Mouse (Mus musculus) liver, adult 2 months (tissue): Measurements from ENCODE around the gene Dct. TPM values are rescaled to one million over a fixed set of nuclear protein-coding genes. Genes with fewer than 3 reads are reported as not detected.

Source experiments
- DNase-seq: peaks from one replicate; pipeline ENCODE4 v3.0.0-alpha.2; 2011; ENCODE audit warnings: low read depth, low spot score; ENCODE audit errors: extremely low read depth
- H3K27ac ChIP-seq: fragments of 200-500 bp; replicated peaks from 2 replicates; pipeline ENCODE4 v1.5.1; 2012; ENCODE audit warnings: low read depth, mild to moderate bottlenecking, control low read depth, inconsistent platforms, low read length; ENCODE audit not compliant: insufficient read depth
- H3K27me3 ChIP-seq: fragments of 200-500 bp; 2 replicates; pipeline ENCODE4 v1.6.1; 2012; ENCODE audit warnings: mild to moderate bottlenecking, moderate library complexity, low read length, inconsistent platforms; ENCODE audit not compliant: control insufficient read depth, insufficient read depth
- H3K36me3 ChIP-seq: fragments of 200-500 bp; 2 replicates; pipeline ENCODE4 v1.6.1; 2012; ENCODE audit warnings: low read length, inconsistent platforms; ENCODE audit not compliant: control insufficient read depth, insufficient read depth
- H3K4me1 ChIP-seq: fragments of 200-500 bp; 2 replicates; pipeline ENCODE4 v1.6.1; 2011; ENCODE audit warnings: low read length; ENCODE audit not compliant: control insufficient read depth, insufficient read depth
- H3K4me3 ChIP-seq: fragments of 200-500 bp; 2 replicates; pipeline ENCODE4 v1.5.1; 2011; ENCODE audit warnings: low read depth, mild to moderate bottlenecking, control low read depth, low read length, moderate library complexity; ENCODE audit not compliant: insufficient read depth
- H3K79me2 ChIP-seq: fragments of 200-500 bp; 2 replicates; pipeline ENCODE4 v1.6.1; 2012; ENCODE audit warnings: inconsistent platforms, mild to moderate bottlenecking, low read length, moderate library complexity; ENCODE audit not compliant: control insufficient read depth, insufficient read depth
- H3K9ac ChIP-seq: fragments of 200-500 bp; 2 replicates; pipeline ENCODE4 v1.6.1; 2012; ENCODE audit warnings: low read depth, mild to moderate bottlenecking, control low read depth, inconsistent platforms, low read length
- CTCF ChIP-seq: fragments of 200-500 bp; IDR thresholded peaks from 2 replicates; pipeline ENCODE4 v1.5.1; 2011; ENCODE audit warnings: low read depth, low read length, control low read depth
- POLR2A ChIP-seq: fragments of 200-500 bp; IDR thresholded peaks from 2 replicates; pipeline ENCODE4 v1.6.1; 2011; ENCODE audit warnings: low read length, control low read depth; ENCODE audit not compliant: insufficient read depth; ENCODE audit errors: extremely low read depth
- WGBS: fragments of 180-500 bp; shearing (Covaris S2); methylation state at CpG from one replicate; pipeline ENCODE4 v1.1.7; 2018; 5-methylcytosine and 5-hydroxymethylcytosine counted together
- polyA plus RNA-seq: library from polyadenylated mRNA; depleted of rRNA; stranded (reverse); fragments of >200 nt; gene quantifications from 2 replicates; pipeline ENCODE4 v1.2.3, GENCODE M21; 2012
- total RNA-seq: library from RNA; depleted of rRNA; stranded (reverse); fragments of >200 nt; gene quantifications from 2 replicates; pipeline ENCODE4 v1.2.3, GENCODE M21; 2014

The Dct gene
- total and polyA plus RNA-seq, 2 experiments = 3.1 to 8.7 TPM

DNA sequence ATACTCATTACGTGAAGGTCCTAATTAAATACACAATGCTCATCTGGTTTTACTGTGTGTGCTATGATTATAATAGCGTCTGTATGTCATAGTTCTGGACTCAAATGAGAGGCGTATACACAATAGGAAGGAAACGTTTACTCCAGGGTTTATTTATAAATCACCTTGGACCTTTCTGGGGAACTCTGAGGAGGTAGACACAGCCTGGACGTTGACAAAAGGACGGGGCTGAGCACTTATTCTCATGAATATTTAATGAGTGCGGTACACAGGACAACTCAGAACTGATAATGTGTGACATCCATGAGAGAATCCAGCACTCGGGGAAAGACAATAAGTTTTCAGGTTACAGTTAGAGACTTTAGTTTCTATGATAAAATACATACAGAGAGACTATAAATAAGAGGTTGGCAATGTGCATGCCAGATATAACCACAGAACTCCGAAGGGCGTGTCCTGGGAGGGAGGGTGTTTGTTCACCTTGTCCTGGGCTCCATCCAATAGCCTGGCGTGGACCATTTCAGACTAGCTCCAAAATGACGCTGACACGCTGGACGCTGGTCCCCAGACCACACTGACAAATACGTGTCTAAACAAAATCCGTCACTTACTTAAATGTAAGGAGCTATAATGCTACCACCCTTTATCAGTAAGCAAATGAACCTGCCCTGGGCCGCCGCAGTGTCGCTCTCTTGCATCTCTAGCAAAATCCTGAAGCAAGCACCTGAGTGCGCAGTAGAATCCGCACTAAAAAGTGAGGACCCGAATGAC, 36.6 kb upstream of the Dct start:
- Histone ChIP-seq H3K27ac (0 out of 2 replicates have a peak overlapping the region, but pooled peaks have one; percentile 13), H3K4me3 (peak overlapping the region; percentile 86), H3K36me3 (no peaks in the 10 kb centered on the region), H3K4me1 (no peaks in the 10 kb centered on the region), H3K9ac (peak overlapping the region; percentile 47), H3K27me3 (no peaks in the 10 kb centered on the region), H3K79me2 (no peaks in the 10 kb centered on the region)
- no peak for TF ChIP-seq POLR2A
- DNase-seq = peak; percentile 57
- WGBS = 16% methylated on average over 22 of the region's 22 CpGs

DNA sequence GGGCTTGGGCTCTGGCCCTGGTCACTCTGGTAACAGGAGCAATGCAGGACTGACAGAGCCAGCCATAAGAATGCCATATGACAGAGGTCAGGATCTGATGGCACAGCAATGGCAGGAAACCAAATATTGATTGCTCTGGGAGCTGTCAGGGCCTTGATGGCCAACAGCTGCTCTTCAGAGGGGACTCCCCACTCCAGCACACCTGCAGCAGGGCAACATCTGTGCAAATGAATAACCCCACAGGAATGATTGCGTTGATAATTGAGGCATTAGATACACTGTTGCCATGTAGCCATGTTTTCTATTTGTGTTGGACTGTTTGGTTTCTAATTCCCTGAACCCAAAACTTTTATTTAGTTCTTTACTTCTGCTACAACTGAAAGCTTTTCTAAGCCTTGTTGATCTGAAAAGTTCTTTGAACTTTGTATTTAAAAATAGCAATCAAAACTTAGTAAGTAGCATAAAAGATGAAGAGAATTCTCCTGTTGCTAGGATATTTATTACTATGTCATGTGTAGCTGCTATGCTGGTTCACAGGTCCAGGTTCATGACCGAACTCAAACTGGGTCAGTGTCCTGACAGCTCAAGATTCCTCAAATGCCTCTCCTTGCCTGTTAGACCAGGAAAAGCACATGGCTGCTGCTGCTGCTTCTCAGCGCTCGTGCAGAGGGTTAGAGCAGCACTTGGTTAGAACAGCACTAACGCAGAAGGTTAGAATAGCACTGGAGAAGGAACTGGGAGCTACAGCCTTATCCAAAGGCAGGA, 34.4 kb upstream of the Dct start:
- Histone ChIP-seq H3K27me3 (no peaks in the 10 kb centered on the region), H3K79me2 (no peaks in the 10 kb centered on the region), H3K4me3 (no peak overlapping the region), H3K27ac (no peak overlapping the region), H3K4me1 (no peaks in the 10 kb centered on the region), H3K36me3 (no peaks in the 10 kb centered on the region), H3K9ac (no peak overlapping the region)
- 65% methylated on average over 5 of the region's 5 CpGs for WGBS
- DNase-seq = peak; percentile 31
- TF ChIP-seq CTCF (no peak), POLR2A (no peak)

DNA sequence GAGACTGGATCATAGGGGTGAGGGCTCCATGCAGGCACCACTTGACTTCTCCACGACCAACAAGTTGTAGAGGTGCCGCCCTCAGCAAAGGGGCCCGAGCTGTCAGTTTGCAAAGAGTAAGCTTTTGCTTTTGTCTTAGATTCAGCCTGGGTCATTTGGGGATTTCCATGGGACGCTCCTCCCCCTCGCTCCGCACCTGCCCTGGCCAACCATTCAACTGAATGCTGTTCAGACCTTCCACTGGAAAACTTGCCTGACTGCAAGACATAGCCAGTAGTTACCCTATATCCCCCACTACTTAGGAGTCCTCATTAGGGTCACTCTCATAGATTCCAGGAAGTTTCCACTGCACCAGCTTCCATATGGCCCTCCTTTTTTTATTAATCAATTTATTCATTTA, 31.8 kb upstream of the Dct start:
- Histone ChIP-seq H3K36me3 (no peaks in the 10 kb centered on the region), H3K9ac (no peak overlapping the region), H3K4me1 (no peaks in the 10 kb centered on the region), H3K79me2 (no peaks in the 10 kb centered on the region), H3K27ac (no peak overlapping the region), H3K27me3 (no peaks in the 10 kb centered on the region), H3K4me3 (no peak overlapping the region)
- 96% methylated on average over 6 of the region's 6 CpGs for WGBS
- no peak for TF ChIP-seq POLR2A
- no peak for TF ChIP-seq CTCF
- DNase-seq = no peak

DNA sequence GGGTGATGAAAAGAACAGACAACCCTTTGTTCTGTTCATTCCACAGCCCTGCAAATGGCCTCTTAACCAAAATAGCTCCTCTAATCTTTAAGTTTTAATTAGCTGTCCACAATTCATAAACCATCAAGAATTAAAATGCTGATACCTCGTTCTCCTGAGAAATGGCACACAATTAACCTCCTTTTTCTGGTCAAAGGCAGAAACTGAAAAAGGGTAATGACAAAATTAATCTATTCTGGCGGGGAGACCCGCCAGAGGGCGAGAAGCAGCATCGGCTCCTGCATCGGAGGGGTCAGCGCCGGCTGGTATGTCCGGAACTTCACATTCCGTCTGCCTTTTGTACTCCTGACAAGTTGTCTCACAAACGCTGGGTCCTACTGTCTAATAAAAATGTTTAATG, 28.6 kb upstream of the Dct start:
- H3K36me3 ChIP-seq = no peaks in the 10 kb centered on the region
- no peaks in the 10 kb centered on the region for H3K27me3 ChIP-seq
- TF ChIP-seq POLR2A (no peak), CTCF (no peak)
- no peak for DNase-seq
- 58% methylated on average over 11 of the region's 11 CpGs for WGBS
- H3K27ac ChIP-seq = no peak overlapping the region
- no peaks in the 10 kb centered on the region for H3K4me1 ChIP-seq
- no peak overlapping the region for H3K9ac ChIP-seq
- H3K4me3 ChIP-seq = no peak overlapping the region
- no peaks in the 10 kb centered on the region for H3K79me2 ChIP-seq

DNA sequence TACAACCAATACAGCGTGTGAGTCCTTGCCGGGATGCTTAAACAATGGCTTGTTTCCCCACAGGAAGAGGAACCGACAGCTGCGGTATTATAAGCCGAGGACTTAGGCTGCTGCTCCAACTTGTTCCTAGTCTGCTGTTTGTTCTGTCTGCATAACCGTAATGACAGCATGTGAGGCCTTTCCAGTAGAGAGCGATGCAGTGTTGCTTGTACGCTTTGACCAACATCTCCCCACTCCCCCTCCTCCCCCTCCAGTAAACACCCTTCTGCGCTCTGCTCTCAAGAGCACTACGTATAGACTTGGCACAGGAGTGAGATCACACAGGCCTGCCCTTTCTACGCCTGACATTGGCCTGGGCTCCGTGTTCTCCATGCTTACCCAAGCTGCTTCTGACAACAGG, 18.1 kb upstream of the Dct start:
- TF ChIP-seq CTCF (no peak), POLR2A (no peak)
- 73% methylated on average over 12 of the region's 12 CpGs for WGBS
- H3K27me3 ChIP-seq = no peaks in the 10 kb centered on the region
- H3K4me3 ChIP-seq = no peak overlapping the region
- H3K36me3 ChIP-seq = no peaks in the 10 kb centered on the region
- H3K9ac ChIP-seq = no peak overlapping the region
- H3K4me1 ChIP-seq = no peaks in the 10 kb centered on the region
- no peak overlapping the region for H3K27ac ChIP-seq
- no peaks in the 10 kb centered on the region for H3K79me2 ChIP-seq
- no peak for DNase-seq
